Mouse (Mus musculus) liver, postnatal 0 days (tissue): ENCODE measurements around the gene Mdm4.

Experiments
- CTCF ChIP-seq: sonication (generic); IDR thresholded peaks from 2 replicates; pipeline ENCODE4 v1.5.1; 2016; ENCODE audit warnings: antibody characterized with exemption, low read depth
- EP300 ChIP-seq: IDR thresholded peaks from 2 replicates; pipeline ENCODE4 v1.6.1; 2016; ENCODE audit warnings: antibody characterized with exemption, low read depth, mild to moderate bottlenecking

GRCm38 (mm10) chr1:133034091-133034460 is 3.7 kb upstream of the Mdm4 start:
- no peak for TF ChIP-seq CTCF
- no peak for TF ChIP-seq EP300
